Mouse (Mus musculus): Measurements from ENCODE around the gene Aqp3.
A peak's percentile ranks its signal among the peaks of the same experiment; 100 is the strongest.

Gene Aqp3

DNA sequence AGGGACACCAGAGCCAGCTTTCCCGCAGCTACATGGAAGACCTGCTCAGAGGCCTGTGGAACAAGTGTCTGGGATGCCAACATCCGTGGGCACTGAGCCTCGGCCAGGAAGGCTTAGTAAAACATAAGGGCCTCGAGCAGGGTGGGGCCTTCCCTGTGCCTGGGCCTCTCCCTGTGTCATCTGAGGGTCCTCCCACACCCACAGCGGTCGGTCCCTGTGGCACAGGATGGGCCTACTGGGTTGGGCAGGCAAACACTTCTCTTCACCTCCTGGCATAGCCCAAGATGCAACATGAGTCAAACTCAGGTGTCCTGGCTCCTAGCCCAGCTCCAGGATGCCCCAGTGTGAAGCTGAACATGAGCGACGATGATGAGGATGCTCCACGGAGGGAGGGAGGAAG lies 40.6 kb downstream of the Aqp3 start:
- DNase-seq: peak; percentile 39

DNA sequence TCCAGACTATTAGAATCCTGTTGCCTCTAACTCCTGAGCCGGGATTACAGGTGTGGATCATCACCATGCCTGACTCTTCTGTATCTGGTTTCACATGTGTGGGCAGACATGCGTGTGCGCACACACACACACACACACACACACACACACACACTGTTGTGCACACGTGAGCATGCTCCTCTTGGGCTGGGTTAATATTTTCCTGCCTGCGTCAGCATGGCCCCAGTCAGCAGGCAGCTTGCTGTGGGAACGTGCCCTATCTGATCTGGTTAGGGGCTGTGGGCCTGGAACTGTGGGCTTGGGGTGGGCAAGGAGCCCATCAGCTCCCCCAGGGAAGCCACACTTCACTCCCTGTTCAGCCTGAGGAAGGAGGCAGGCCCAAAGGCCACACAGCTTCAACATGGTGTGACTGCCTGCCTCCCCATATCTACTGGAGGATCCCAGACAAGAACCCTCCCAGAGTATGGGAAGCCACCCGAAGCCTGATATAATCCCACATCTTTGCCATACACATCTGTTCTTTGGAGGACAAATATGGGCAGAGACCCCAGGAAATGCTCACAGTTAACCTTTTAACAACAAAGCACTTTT lies 41.1 kb downstream of the Aqp3 start:
- no peak for DNase-seq

GRCm38 (mm10) chr4:41056253-41056652 lies 41.7 kb downstream of the Aqp3 start:
- no peak for DNase-seq

DNA sequence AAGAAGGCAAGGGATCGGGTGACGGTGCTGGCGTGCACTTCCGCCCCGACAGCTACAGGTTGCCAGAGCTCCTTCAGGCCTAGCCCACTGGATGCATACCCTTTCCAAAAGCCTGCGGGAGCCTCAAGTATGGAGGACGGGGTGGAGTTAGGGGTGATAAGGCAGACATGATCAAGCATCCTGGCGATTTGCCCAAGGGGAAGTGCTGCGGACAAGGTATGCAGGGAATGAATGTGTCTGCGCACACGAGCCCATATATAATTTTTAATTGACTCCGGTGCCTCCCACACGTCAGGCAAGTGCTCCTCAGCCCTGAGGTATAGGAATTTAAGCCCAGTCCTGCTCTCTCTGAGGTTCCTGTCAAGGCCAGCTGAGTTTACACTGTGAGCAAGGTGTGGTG lies 42.9 kb downstream of the Aqp3 start:
- no peak for DNase-seq

GRCm38 (mm10) chr4:41051781-41052180 lies 46.2 kb downstream of the Aqp3 start:
- no peak for DNase-seq

GRCm38 (mm10) chr4:41050726-41051675 lies 47.0 kb downstream of the Aqp3 start:
- peak; percentile 85 for DNase-seq

DNA sequence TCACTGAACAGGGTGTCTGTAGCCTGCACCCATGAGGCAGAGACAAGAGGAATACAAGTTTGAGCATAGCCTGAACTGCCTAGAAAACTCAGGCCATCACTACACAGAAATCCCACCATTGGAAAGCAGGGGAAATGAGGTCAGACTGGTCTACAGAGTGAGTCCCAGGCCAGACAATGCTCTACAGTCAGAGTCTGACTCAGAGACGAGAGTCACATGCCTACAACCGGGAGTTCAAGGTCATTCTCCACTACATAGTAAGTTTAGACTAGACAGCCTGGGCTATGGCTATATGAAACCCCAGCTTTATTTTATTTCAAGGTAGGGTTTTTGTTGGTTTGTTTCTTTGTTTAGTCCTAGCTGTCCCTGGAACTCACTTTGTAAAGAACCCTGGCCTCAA lies 49.1 kb downstream of the Aqp3 start:
- DNase-seq: no peak

DNA sequence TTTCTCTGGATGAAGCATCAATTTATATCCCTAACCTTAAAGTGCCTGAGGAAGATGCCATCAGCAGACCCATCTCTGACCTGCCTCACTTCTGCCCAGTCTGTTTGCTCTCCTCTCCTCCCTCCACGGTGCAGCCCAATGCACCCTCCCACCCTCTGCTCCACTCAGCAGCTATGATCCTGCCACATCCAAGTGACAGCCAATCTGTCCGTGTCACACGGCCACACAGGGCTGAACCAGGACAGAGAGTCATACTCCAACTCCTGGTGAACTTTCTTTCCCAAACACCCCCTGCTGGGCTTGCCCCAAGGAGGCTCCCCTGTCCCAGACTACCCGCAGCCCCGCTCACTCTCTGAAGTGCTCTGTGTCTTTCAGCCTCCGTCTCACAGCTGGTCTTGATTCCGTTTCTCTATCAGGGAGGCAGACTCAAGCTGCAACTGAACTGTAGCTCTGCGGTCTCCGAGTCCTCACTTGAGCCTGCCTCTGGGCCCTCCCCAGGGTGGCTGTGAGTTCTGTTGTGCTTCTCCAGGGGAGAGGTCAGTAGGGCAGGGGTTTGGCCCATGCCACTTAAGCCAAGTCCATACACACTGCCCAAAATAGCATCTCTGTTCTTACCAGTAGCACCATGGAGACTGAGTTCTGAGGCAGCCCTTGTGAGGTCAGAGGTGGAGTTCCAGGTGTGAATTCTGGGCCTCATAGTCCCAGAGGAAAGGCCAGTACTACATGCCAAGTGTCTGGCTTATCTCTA lies 50.3 kb downstream of the Aqp3 start, which contains the start of gene Aqp7:
Gene Aqp7, minus strand, starts transcription at position 616 of the 748 bp plus-strand sequence.
- no peak for DNase-seq

GRCm38 (mm10) chr4:41046254-41046795 lies 51.7 kb downstream of the Aqp3 start:
- DNase-seq: no peak

DNA sequence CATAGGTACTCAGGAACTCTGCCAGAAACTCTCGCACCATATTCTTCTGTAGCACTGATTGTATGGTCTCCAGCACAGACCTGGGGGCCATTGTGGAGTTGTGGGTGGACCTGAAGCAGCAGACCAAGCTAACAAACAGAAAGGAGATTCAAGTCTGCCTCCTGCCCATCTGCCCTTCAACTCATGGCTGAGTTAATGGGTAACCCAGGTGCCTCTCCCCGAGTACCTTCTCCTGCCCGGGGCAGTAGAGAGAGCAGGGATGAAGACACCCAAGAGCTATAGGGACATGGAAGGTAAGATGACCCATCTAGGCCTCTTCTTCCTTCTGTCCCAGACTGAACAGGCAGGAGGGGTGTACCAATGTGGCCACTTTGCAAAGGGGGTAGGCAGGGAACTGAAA lies 52.7 kb downstream of the Aqp3 start:
- no peak for DNase-seq

- no peak for DNase-seq
These were observed 54.0 kb downstream of the Aqp3 start for GRCm38 (mm10) chr4:41043961-41044360.

GRCm38 (mm10) chr4:41042880-41043279 lies 55.1 kb downstream of the Aqp3 start:
- DNase-seq: no peak

All from cerebellum, adult 9-10 months (tissue).